Mouse (Mus musculus) testis, adult 2 months (tissue): Measurements from ENCODE around the gene Klf13. TPM values are rescaled to one million over a fixed set of nuclear protein-coding genes. Genes with fewer than 3 reads are reported as not detected.

Experiments
- H3K27ac ChIP-seq: fragments of 200-500 bp; 2 replicates; pipeline ENCODE4 v1.5.1; 2012; ENCODE audit warnings: low read depth, low read length; ENCODE audit not compliant: control insufficient read depth, insufficient read depth
- H3K27me3 ChIP-seq: fragments of 200-500 bp; 2 replicates; pipeline ENCODE4 v1.6.1; 2012; ENCODE audit warnings: mild to moderate bottlenecking, low read length, moderate library complexity; ENCODE audit not compliant: control insufficient read depth, insufficient read depth
- H3K36me3 ChIP-seq: fragments of 200-500 bp; 2 replicates; pipeline ENCODE4 v1.6.1; 2012; ENCODE audit warnings: mild to moderate bottlenecking, low read length; ENCODE audit not compliant: control insufficient read depth, insufficient read depth
- H3K4me1 ChIP-seq: fragments of 200-500 bp; 2 replicates; pipeline ENCODE4 v1.6.1; 2012; ENCODE audit warnings: low read length; ENCODE audit not compliant: control insufficient read depth, insufficient read depth
- H3K4me3 ChIP-seq: fragments of 200-500 bp; 2 replicates; pipeline ENCODE4 v1.5.1; 2012; ENCODE audit warnings: low read depth, mild to moderate bottlenecking, low read length, moderate library complexity, mixed read lengths; ENCODE audit not compliant: control insufficient read depth
- CTCF ChIP-seq: fragments of 200-500 bp; IDR thresholded peaks from 2 replicates; pipeline ENCODE4 v1.5.1; 2012; ENCODE audit warnings: low read depth, mild to moderate bottlenecking, inconsistent platforms, low read length, moderate library complexity; ENCODE audit not compliant: control insufficient read depth, insufficient read depth, insufficient replicate concordance
- POLR2A ChIP-seq: fragments of 200-500 bp; IDR thresholded peaks from 2 replicates; pipeline ENCODE4 v1.6.1; 2012; ENCODE audit warnings: low read depth, mild to moderate bottlenecking, inconsistent platforms, low read length, moderate library complexity; ENCODE audit not compliant: control insufficient read depth
- polyA plus RNA-seq: library from polyadenylated mRNA; depleted of rRNA; stranded (reverse); fragments of >200 nt; gene quantifications from 2 replicates; pipeline ENCODE4 v1.2.3, GENCODE M21; 2012

The Klf13 gene
- polyA plus RNA-seq, 1 experiment = 2.8 TPM

DNA sequence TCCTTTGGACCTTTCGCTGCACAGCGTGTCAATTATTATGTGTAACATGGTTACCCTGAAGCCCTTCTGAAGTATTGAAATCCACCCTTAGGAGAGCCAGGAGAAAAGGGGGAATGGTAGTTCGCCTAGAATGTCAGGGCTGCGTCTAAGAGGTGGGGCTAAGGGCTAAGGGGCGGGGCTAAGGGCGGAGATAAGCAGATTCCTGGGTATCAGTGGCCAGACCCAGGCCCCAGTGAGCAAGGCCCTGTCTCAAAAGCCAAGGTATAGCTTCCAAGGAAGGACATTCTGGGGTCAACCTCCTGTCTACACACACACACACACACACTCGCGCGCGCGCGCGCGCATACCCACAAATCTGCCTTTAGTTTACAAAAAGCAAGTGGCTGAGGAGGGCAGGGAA lies 61.1 kb downstream of the Klf13 start:
- peaks cover 5% of the 10 kb centered on the region for H3K4me1 ChIP-seq
- no peaks in the 10 kb centered on the region for H3K36me3 ChIP-seq
- no peak overlapping the region for H3K4me3 ChIP-seq
- TF ChIP-seq CTCF (no peak), POLR2A (no peak)
- H3K27me3 ChIP-seq = no peaks in the 10 kb centered on the region
- no peak overlapping the region for H3K27ac ChIP-seq

- no peaks in the 10 kb centered on the region for H3K27me3 ChIP-seq
- H3K4me1 ChIP-seq = peaks cover 5% of the 10 kb centered on the region
- H3K36me3 ChIP-seq = no peaks in the 10 kb centered on the region
- H3K27ac ChIP-seq = no peak overlapping the region
- H3K4me3 ChIP-seq = no peak overlapping the region
- no peak for TF ChIP-seq POLR2A
- no peak for TF ChIP-seq CTCF
Observed at GRCm38 (mm10) chr7:63876640-63877039, 62.1 kb downstream of the Klf13 start.

- peaks cover 5% of the 10 kb centered on the region for H3K4me1 ChIP-seq
- TF ChIP-seq POLR2A (no peak), CTCF (no peak)
- H3K36me3 ChIP-seq = no peaks in the 10 kb centered on the region
- H3K27ac ChIP-seq = no peak overlapping the region
- H3K4me3 ChIP-seq = no peak overlapping the region
- H3K27me3 ChIP-seq = no peaks in the 10 kb centered on the region
Observed at GRCm38 (mm10) chr7:63875686-63876085, 63.0 kb downstream of the Klf13 start.

GRCm38 (mm10) chr7:63873880-63874279 lies 64.8 kb downstream of the Klf13 start:
- no peak overlapping the region for H3K4me3 ChIP-seq
- no peaks in the 10 kb centered on the region for H3K27me3 ChIP-seq
- no peak for TF ChIP-seq POLR2A
- TF ChIP-seq CTCF = no peak
- H3K27ac ChIP-seq = no peak overlapping the region
- peaks cover 5% of the 10 kb centered on the region for H3K4me1 ChIP-seq
- no peaks in the 10 kb centered on the region for H3K36me3 ChIP-seq

- no peaks in the 10 kb centered on the region for H3K36me3 ChIP-seq
- H3K27ac ChIP-seq = no peak overlapping the region
- peaks cover 2% of the 10 kb centered on the region for H3K4me1 ChIP-seq
- H3K27me3 ChIP-seq = no peaks in the 10 kb centered on the region
- H3K4me3 ChIP-seq = no peak overlapping the region
- TF ChIP-seq POLR2A (no peak), CTCF (no peak)
Observed at GRCm38 (mm10) chr7:63871698-63872097, 67.0 kb downstream of the Klf13 start.

- no peaks in the 10 kb centered on the region for H3K27me3 ChIP-seq
- H3K4me3 ChIP-seq = no peak overlapping the region
- no peak overlapping the region for H3K27ac ChIP-seq
- no peaks in the 10 kb centered on the region for H3K36me3 ChIP-seq
- no peak for TF ChIP-seq POLR2A
- no peak for TF ChIP-seq CTCF
- H3K4me1 ChIP-seq = peaks cover 4% of the 10 kb centered on the region
Observed at GRCm38 (mm10) chr7:63868356-63868918, 70.3 kb downstream of the Klf13 start.

DNA sequence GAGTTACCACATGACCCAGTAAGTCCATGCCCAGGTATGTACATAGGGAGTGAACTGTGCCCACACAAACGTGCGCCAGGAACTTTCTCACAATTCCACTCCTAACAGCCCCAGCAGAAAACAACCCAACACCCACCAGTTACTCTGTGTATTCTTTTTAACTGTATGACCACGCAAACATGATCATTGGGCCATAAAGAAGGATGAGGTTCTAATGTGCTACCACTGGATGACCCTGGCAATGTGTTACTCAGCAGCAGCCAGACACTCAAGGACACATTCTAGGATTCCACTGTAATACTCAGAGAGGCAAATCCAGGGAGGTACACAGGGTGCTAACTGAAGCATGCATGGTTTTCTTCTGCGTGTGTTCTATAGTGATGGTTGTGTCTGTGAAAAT lies 72.8 kb downstream of the Klf13 start:
- Histone ChIP-seq H3K4me3 (no peak overlapping the region), H3K36me3 (no peaks in the 10 kb centered on the region)
- TF ChIP-seq POLR2A (no peak), CTCF (no peak)

GRCm38 (mm10) chr7:63863046-63863445 lies 75.7 kb downstream of the Klf13 start:
- no peak overlapping the region for H3K27ac ChIP-seq
- TF ChIP-seq POLR2A = no peak
- TF ChIP-seq CTCF = no peak
- peaks cover 11% of the 10 kb centered on the region for H3K4me1 ChIP-seq
- H3K27me3 ChIP-seq = no peaks in the 10 kb centered on the region
- H3K4me3 ChIP-seq = no peak overlapping the region
- H3K36me3 ChIP-seq = no peaks in the 10 kb centered on the region

More for the DNA sequence above, 72.8 kb downstream of the Klf13 start:
- Histone ChIP-seq H3K27me3 (no peaks in the 10 kb centered on the region), H3K4me1 (peaks cover 2% of the 10 kb centered on the region), H3K27ac (no peak overlapping the region)
